Mouse (Mus musculus) pancreas, adult 10 weeks (tissue): Measurements from ENCODE around the gene 1700013F07Rik. TPM values are rescaled to one million over a fixed set of nuclear protein-coding genes. Genes with fewer than 3 reads are reported as not detected.

Experiments used
- polyA plus RNA-seq: library from polyadenylated mRNA; stranded (reverse); fragments of 350-450 nt; fragmentation: Illumina TruSeq; extraction: RNeasy Lipid Tissue Mini Kit (QIAGEN cat#74804); gene quantifications from one replicate; pipeline ENCODE4 v1.2.3, GENCODE M21; 2015; ENCODE audit warnings: low read depth, low replicate concordance; ENCODE audit not compliant: insufficient read depth

1700013F07Rik gene
- not detected for polyA plus RNA-seq

GRCm38 (mm10) chr3:108533951-108534350, at the start of gene 1700013F07Rik:
TSS of gene 1700013F07Rik (plus strand) at chr3:108534150.

GRCm38 (mm10) chr3:108536517-108537260, 2.7 kb downstream of the 1700013F07Rik start, which contains the start of gene 5330417C22Rik:
TSS of gene 5330417C22Rik (minus strand) at chr3:108536536.

GRCm38 (mm10) chr3:108562133-108562730, 28.3 kb downstream of the 1700013F07Rik start, which contains the start of gene Tmem167b:
TSS of gene Tmem167b (minus strand) at chr3:108562466.

GRCm38 (mm10) chr3:108571443-108572294, 37.7 kb downstream of the 1700013F07Rik start, which contains the start of gene Taf13:
TSS of gene Taf13 (plus strand) at chr3:108571698.

GRCm38 (mm10) chr3:108590786-108591529, 57.0 kb downstream of the 1700013F07Rik start, which contains the start of gene Wdr47:
TSS of gene Wdr47 (plus strand) at chr3:108591279.

Other genes starting within 250 kb of the 1700013F07Rik start
- not detected for gene Mybphl, start 169.2 kb upstream of the 1700013F07Rik start, polyA plus RNA-seq
- gene Psrc1, start 150.3 kb upstream of the 1700013F07Rik start, polyA plus RNA-seq = 0.50 TPM
- gene Celsr2, start 118.6 kb upstream of the 1700013F07Rik start, polyA plus RNA-seq = 6.2 TPM
- gene Sars, start 88.9 kb upstream of the 1700013F07Rik start, polyA plus RNA-seq = 25.2 TPM
- 14.1 TPM for gene 5330417C22Rik, start 2.4 kb downstream of the 1700013F07Rik start, polyA plus RNA-seq
- gene Tmem167b, start 28.3 kb downstream of the 1700013F07Rik start, polyA plus RNA-seq = 10.0 TPM
- gene Taf13, start 37.5 kb downstream of the 1700013F07Rik start, polyA plus RNA-seq = 4.4 TPM
- gene Wdr47, start 57.1 kb downstream of the 1700013F07Rik start, polyA plus RNA-seq = 2.2 TPM
- 8.0 TPM for gene Clcc1, start 119.8 kb downstream of the 1700013F07Rik start, polyA plus RNA-seq
- gene Gpsm2, start 188.2 kb downstream of the 1700013F07Rik start, polyA plus RNA-seq = 1.1 TPM
- not detected for gene Aknad1, start 205.5 kb downstream of the 1700013F07Rik start, polyA plus RNA-seq